Mouse (Mus musculus) 3T3-L1 (cell line): Measurements from ENCODE around the gene Fam118a.

ENCODE experiments used
- DNase-seq: peaks from one replicate; pipeline ENCODE4 v3.0.0-alpha.2; 2015; ENCODE audit warnings: low read depth, low spot score

Fam118a gene

GRCm38 (mm10) chr15:85070561-85070960 is 41.8 kb downstream of the Fam118a start:
- peak; percentile 71 for DNase-seq

- DNase-seq: no peak
Observed at GRCm38 (mm10) chr15:85072651-85073050, 43.9 kb downstream of the Fam118a start.

- no peak for DNase-seq
Observed at GRCm38 (mm10) chr15:85085641-85086040, 56.9 kb downstream of the Fam118a start.
